Mouse (Mus musculus): ENCODE results near the gene Sema4g.

GRCm38 (mm10) chr19:45028746-45029145, 39.8 kb downstream of the Sema4g start:
- TF ChIP-seq CTCF (IDR thresholded peaks at IDR 0.05; ENCODE audit: low read depth) (no peak), EP300 (IDR thresholded peaks at IDR 0.05; ENCODE audit: low read depth) (no peak)
